Mouse (Mus musculus) forebrain, embryonic 12.5 days (tissue): ENCODE data around the gene Gm20388. TPM values are rescaled to one million over a fixed set of nuclear protein-coding genes. Genes with fewer than 3 reads are reported as not detected.
A peak's percentile ranks its signal among the peaks of the same experiment; 100 is the strongest.

Experiments used
- ATAC-seq: fragments of 200-750 bp; cut with Nextera tagmentation; 2 replicates; pipeline ENCODE4 v1.8.0; 2017; ENCODE audit warnings: moderate TSS enrichment; ENCODE audit not compliant: low FRiP score
- H3K27ac ChIP-seq: fragments of 300-500 bp; sonication (generic); 2 replicates; pipeline ENCODE4 v1.5.1; 2016; ENCODE audit warnings: mild to moderate bottlenecking
- H3K27me3 ChIP-seq: fragments of 300-500 bp; sonication (generic); 2 replicates; pipeline ENCODE4 v1.6.1; 2016; ENCODE audit warnings: mild to moderate bottlenecking
- H3K36me3 ChIP-seq: fragments of 300-500 bp; sonication (generic); replicated peaks from 2 replicates; pipeline ENCODE4 v1.6.1; 2016; ENCODE audit warnings: mild to moderate bottlenecking
- H3K4me1 ChIP-seq: fragments of 300-500 bp; sonication (generic); 2 replicates; pipeline ENCODE4 v1.6.1; 2016
- H3K4me2 ChIP-seq: fragments of 300-500 bp; sonication (generic); 2 replicates; pipeline ENCODE4 v1.6.1; 2016; ENCODE audit warnings: mild to moderate bottlenecking, moderate library complexity
- H3K4me3 ChIP-seq: fragments of 300-500 bp; sonication (generic); replicated peaks from 2 replicates; pipeline ENCODE4 v1.5.1; 2016; ENCODE audit warnings: mild to moderate bottlenecking
- H3K9ac ChIP-seq: fragments of 300-500 bp; sonication (generic); 2 replicates; pipeline ENCODE4 v1.6.1; 2016; ENCODE audit warnings: mild to moderate bottlenecking
- H3K9me3 ChIP-seq: fragments of 300-500 bp; sonication (generic); 2 replicates; pipeline ENCODE4 v1.6.1; 2016
- WGBS: fragments of 180-500 bp; shearing (Covaris S2); methylation state at CpG from one replicate; pipeline ENCODE4 v1.1.7; 2016; 5-methylcytosine and 5-hydroxymethylcytosine counted together
- polyA plus RNA-seq: library from polyadenylated mRNA; unstranded; fragments of >200 nt; fragmentation: Nextera tagmentation; extraction: Ambion mirVana; gene quantifications from 2 replicates; pipeline ENCODE4 v1.2.1, GENCODE M21; 2016

Gene Gm20388
- polyA plus RNA-seq, 1 experiment from 2014 or later: not detected

GRCm38 (mm10) chr8:120292316-120293107, 381.9 kb downstream of the Gm20388 start:
- H3K27ac ChIP-seq: peak overlapping the region; percentile 87
- no peak overlapping the region for H3K4me3 ChIP-seq
- WGBS: 45% methylated on average over 8 of the region's 8 CpGs
- H3K36me3 ChIP-seq: no peaks in the 10 kb centered on the region
- H3K4me1 ChIP-seq: peaks cover 94% of the 10 kb centered on the region
- H3K4me2 ChIP-seq: no peak overlapping the region
- ATAC-seq: peak; percentile 13; the same call in 1 of the 2 replicates
- no peaks in the 10 kb centered on the region for H3K9me3 ChIP-seq
- no peak overlapping the region for H3K9ac ChIP-seq
- H3K27me3 ChIP-seq: peaks cover 23% of the 10 kb centered on the region; the same call in 1 of the 2 replicates

DNA sequence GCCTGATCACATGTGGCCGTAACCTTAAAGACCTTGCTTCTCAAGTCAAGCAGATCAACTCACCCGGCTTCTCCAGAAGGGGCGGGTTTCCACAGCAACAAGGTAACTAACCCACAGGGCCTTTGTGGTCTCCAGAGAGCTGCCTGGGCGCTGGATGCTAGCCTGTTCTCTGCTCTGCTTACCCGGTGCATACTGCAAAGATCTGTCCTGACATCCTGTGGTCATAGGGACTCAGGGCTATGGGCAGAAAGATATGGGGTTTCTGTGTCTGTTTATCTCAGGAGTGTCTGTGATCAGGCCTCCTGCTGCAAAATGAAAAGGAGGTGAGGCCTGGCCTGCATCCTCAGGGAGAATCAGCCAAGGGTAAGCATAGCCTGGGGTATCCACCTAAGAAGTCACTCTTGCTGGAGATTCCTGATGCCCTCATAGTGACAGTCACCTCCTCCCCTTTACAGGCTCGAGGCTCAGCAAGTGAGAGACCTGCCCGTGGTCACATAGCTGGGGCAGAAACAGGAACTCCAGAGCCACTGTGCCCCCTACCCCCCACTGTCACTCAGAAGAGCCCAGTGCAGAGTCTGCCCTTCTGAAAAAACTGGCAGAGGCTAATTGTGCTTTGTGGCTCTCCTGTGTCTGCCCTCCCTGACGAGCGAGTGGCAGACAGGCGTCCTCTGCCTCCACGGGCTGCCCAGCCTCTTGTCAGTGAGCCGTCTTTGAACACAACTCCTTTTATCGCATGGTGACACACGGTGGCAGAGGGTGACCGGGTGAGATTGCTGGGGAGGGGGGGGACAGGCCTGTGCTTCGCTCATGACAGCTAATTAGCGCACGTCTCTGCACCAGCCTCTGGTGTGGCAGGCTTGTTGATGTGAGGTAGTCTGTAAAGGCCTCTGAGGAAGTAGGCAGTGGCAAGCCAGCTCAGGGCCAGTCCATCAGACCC, 383.0 kb downstream of the Gm20388 start:
- Histone ChIP-seq H3K9me3 (no peaks in the 10 kb centered on the region), H3K4me3 (no peak overlapping the region), H3K4me2 (peak overlapping the region; percentile 11; the same call in 1 of the 2 replicates), H3K4me1 (peaks cover 97% of the 10 kb centered on the region), H3K27ac (peak overlapping the region; percentile 87), H3K9ac (peak overlapping the region; percentile 21; the same call in 1 of the 2 replicates), H3K27me3 (peaks cover 29% of the 10 kb centered on the region; the same call in 1 of the 2 replicates), H3K36me3 (no peaks in the 10 kb centered on the region)
- WGBS: 15% methylated on average over 18 of the region's 18 CpGs
- peak; percentile 43; the same call in 1 of the 2 replicates for ATAC-seq

- Histone ChIP-seq H3K36me3 (no peaks in the 10 kb centered on the region), H3K4me3 (no peak overlapping the region), H3K9ac (peak overlapping the region; percentile 22; the same call in 1 of the 2 replicates), H3K4me1 (peaks cover 94% of the 10 kb centered on the region), H3K9me3 (no peaks in the 10 kb centered on the region), H3K27me3 (peaks cover 26% of the 10 kb centered on the region), H3K4me2 (peak overlapping the region; percentile 28), H3K27ac (peak overlapping the region; percentile 87)
- ATAC-seq: peak; percentile 30; the same call in 1 of the 2 replicates
- 20% methylated on average over 17 of the region's 17 CpGs for whole genome bisulfite sequencing
These were observed 384.6 kb downstream of the Gm20388 start for GRCm38 (mm10) chr8:120294982-120295870.

- no peak overlapping the region for H3K4me2 ChIP-seq
- H3K9ac ChIP-seq: 0 out of 2 replicates have a peak overlapping the region, but pooled peaks have one; percentile 33
- H3K36me3 ChIP-seq: no peaks in the 10 kb centered on the region
- H3K27me3 ChIP-seq: peaks cover 30% of the 10 kb centered on the region
- ATAC-seq: no peak
- no peak overlapping the region for H3K4me3 ChIP-seq
- no peaks in the 10 kb centered on the region for H3K9me3 ChIP-seq
- WGBS: 44% methylated on average over 5 of the region's 5 CpGs
- H3K4me1 ChIP-seq: peaks cover 90% of the 10 kb centered on the region
- peak overlapping the region; percentile 87 for H3K27ac ChIP-seq
These were observed 386.4 kb downstream of the Gm20388 start for GRCm38 (mm10) chr8:120297000-120297399.

DNA sequence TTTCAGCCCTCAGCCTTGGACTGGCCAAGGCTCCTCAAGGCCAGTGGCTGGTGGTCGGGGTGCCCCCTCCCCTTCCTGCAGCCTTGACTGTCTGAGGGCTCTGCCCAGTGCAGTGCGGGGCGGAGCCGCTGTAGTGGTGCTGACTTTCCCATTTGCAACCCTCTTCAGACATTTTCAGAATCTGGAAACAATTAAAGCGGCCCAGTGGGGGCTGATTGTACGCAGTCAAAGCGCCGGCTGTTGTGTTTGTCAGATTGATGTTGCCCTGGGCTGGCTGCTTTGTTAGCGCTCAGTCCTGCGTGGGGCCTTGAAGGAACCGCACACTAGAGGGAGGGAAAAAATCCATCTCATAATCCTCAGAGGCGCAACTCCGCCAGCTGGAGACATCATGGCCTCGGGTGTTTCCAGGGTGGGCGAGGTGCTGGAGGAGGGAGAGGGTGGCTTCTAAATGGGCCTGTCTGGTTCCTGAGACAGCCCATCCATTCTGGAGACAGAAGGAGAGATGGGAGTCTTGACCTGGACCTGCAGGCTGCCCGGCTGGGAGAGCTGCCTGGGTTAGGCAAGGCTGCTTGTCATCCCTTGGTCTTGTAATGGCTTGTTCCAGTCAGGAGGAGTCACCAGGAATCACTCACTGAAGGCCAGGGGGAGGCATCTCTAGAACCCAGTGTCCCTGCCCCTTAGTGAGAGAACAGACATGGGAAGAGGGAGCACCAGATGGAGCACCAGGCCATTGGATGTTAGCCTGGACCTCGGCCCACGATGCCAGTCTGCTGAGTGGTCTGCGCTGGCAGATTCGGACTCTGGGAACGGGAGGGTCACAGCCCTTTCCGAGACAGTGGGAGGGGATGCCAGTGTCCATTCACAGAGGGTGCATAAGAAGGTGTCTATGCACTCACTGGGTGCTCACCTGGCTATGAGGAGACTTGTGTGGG, 388.2 kb downstream of the Gm20388 start:
- Histone ChIP-seq H3K27ac (peak overlapping the region; percentile 93), H3K4me2 (peak overlapping the region; percentile 23), H3K9ac (peak overlapping the region; percentile 33; the same call in 1 of the 2 replicates), H3K4me3 (no peak overlapping the region), H3K4me1 (peaks cover 87% of the 10 kb centered on the region), H3K9me3 (no peaks in the 10 kb centered on the region), H3K27me3 (peaks cover 47% of the 10 kb centered on the region), H3K36me3 (no peaks in the 10 kb centered on the region)
- ATAC-seq: peak; percentile 43
- WGBS: 28% methylated on average over 22 of the region's 22 CpGs

GRCm38 (mm10) chr8:120300601-120301141, 390.0 kb downstream of the Gm20388 start:
- Histone ChIP-seq H3K27me3 (peaks cover 47% of the 10 kb centered on the region), H3K9me3 (no peaks in the 10 kb centered on the region), H3K4me1 (peaks cover 79% of the 10 kb centered on the region), H3K9ac (peak overlapping the region; percentile 27; the same call in 1 of the 2 replicates), H3K36me3 (no peaks in the 10 kb centered on the region), H3K27ac (peak overlapping the region; percentile 74), H3K4me2 (peak overlapping the region; percentile 24; the same call in 1 of the 2 replicates), H3K4me3 (no peak overlapping the region)
- 2% methylated on average over 13 of the region's 13 CpGs for WGBS
- no peak for ATAC-seq

DNA sequence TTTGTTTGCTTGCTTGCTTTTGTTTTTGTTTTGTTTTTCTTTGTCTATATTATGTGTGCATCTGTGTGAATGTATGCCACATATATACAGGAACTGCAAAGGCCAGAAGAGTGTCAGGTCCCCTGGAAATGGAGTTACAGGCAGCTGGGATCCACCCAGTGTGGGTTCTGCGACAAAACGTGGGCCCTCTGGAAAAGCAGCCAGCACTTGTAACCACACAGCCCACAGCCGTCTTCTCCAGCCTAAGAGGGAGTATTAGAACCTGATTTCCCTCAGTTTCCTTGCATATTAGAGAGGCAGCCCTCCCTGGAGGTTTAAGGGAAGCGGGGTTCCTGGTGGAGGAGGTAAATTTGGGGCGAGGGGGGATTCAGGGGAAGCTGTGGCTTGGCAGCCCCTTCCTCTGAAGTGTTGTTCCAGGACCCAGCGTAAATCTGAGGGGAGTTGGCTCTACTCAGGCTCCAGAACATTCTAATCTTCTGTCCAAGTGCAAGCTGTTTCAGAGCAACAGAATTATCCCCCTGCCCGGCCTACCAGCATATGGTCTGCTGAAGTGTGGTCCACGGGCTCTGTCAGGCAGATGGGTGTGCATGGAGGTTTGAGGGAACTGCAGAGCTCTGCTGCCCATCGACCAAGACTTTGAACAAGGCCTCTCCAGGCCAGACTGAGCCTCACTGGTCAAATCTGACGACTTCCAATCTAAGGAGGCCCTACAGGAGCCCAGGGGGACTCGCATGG, 392.5 kb downstream of the Gm20388 start:
- 56% methylated on average over 11 of the region's 11 CpGs for WGBS
- Histone ChIP-seq H3K36me3 (no peaks in the 10 kb centered on the region), H3K9ac (peak overlapping the region; percentile 27), H3K4me3 (no peak overlapping the region), H3K9me3 (no peaks in the 10 kb centered on the region), H3K4me1 (peaks cover 80% of the 10 kb centered on the region), H3K4me2 (no peak overlapping the region), H3K27ac (peak overlapping the region; percentile 92), H3K27me3 (peaks cover 51% of the 10 kb centered on the region)
- no peak for ATAC-seq

GRCm38 (mm10) chr8:120304097-120304496, 393.5 kb downstream of the Gm20388 start:
- Histone ChIP-seq H3K4me1 (peaks cover 80% of the 10 kb centered on the region), H3K36me3 (no peaks in the 10 kb centered on the region), H3K4me2 (peak overlapping the region; percentile 32), H3K27ac (peak overlapping the region; percentile 92), H3K9ac (peak overlapping the region; percentile 33), H3K4me3 (no peak overlapping the region), H3K9me3 (no peaks in the 10 kb centered on the region), H3K27me3 (peaks cover 59% of the 10 kb centered on the region)
- peak; percentile 69 for ATAC-seq
- 6% methylated on average over 9 of the region's 9 CpGs for WGBS

GRCm38 (mm10) chr8:120305800-120306385, 395.3 kb downstream of the Gm20388 start:
- Histone ChIP-seq H3K4me1 (peaks cover 83% of the 10 kb centered on the region), H3K9ac (no peak overlapping the region), H3K27me3 (peaks cover 70% of the 10 kb centered on the region), H3K4me2 (no peak overlapping the region), H3K27ac (peak overlapping the region; percentile 87; the same call in 1 of the 2 replicates), H3K36me3 (no peaks in the 10 kb centered on the region), H3K9me3 (no peaks in the 10 kb centered on the region), H3K4me3 (no peak overlapping the region)
- no peak for ATAC-seq
- 63% methylated on average over 10 of the region's 10 CpGs for WGBS
